In the genomic region with DNA sequence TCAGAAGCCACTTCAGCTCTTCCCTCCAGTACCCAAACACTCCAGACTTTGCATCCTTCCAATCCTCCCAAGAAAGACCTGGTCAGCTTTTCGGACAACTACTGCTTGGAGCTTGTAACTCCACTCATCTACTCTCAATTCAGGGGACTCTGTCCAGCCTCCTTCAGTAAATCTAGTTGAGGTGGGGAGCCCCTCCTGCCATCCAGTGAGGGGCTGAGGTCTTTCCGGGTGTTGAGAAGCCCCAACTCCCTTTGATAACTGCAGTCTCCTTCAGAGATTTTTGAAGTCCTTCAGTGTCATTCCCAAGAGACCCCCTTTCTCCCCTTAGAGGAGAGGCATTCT, we compare ENCODE assay signal across 9 mouse cellular contexts. TPM values are rescaled to one million over a fixed set of nuclear protein-coding genes. Genes with fewer than 3 reads are reported as not detected.
DNase-seq lines count a peak whose midpoint lies in the region; ATAC-seq and TF ChIP-seq lines count a peak whose summit lies in the region.
"Had no signal": no experiment of that assay in that cellular context is flagged by ENCODE, and none has a peak within 500 bp of the region (broad histone marks: within the 10 kb centered on the region; RNA-seq: fewer than 3 reads in every experiment).

No protein-coding gene starts in this region.

- H3K9ac ChIP-seq in kidney, embryonic 14.5 days (ENCODE audit: low read depth, low read length): peak overlapping the region; percentile 79
- peak overlapping the region; percentile 49 for H3K9ac ChIP-seq in embryonic facial prominence, embryonic 11.5 days (replicated peaks; ENCODE audit: low read length)
- H3K9ac ChIP-seq in intestine, embryonic 15.5 days: peak overlapping the region; percentile 75

- no peaks in the 10 kb centered on the region for H3K9me3 ChIP-seq in kidney, embryonic 14.5 days (ENCODE audit: control insufficient read depth, low read length)
- no peaks in the 10 kb centered on the region for H3K9me3 ChIP-seq in embryonic facial prominence, embryonic 11.5 days (replicated peaks; ENCODE audit: control insufficient read depth, low read length)
- no peaks in the 10 kb centered on the region for H3K9me3 ChIP-seq in intestine, embryonic 15.5 days

- H3K27me3 ChIP-seq in kidney, embryonic 14.5 days (ENCODE audit: control insufficient read depth, insufficient read depth, low read length): no peaks in the 10 kb centered on the region
- H3K27me3 ChIP-seq in embryonic facial prominence, embryonic 11.5 days (ENCODE audit: control insufficient read depth, insufficient read depth, low read length): no peaks in the 10 kb centered on the region
- H3K27me3 ChIP-seq in intestine, embryonic 15.5 days (replicated peaks): no peaks in the 10 kb centered on the region
- no peaks in the 10 kb centered on the region for H3K27me3 ChIP-seq in myocyte (ENCODE audit: control insufficient read depth, insufficient read depth, insufficient read length)

- H3K4me2 ChIP-seq in kidney, embryonic 14.5 days (replicated peaks; ENCODE audit: low read depth, low read length): peak overlapping the region; percentile 63
- peak overlapping the region; percentile 44 for H3K4me2 ChIP-seq in embryonic facial prominence, embryonic 11.5 days (ENCODE audit: low read depth, low read length)
- peak overlapping the region; percentile 77 for H3K4me2 ChIP-seq in intestine, embryonic 15.5 days (replicated peaks)
- peak overlapping the region; percentile 86 for H3K4me2 ChIP-seq in myocyte (ENCODE audit: low read depth)

- peak overlapping the region; percentile 70 for H3ac ChIP-seq in myocyte (ENCODE audit: control insufficient read depth, insufficient read length)

- 15% methylated on average over 2 of the region's 2 CpGs for WGBS in kidney, embryonic 14.5 days
- WGBS in embryonic facial prominence, embryonic 11.5 days: 15% methylated on average over 2 of the region's 2 CpGs
- WGBS in intestine, embryonic 15.5 days: 15% methylated on average over 2 of the region's 2 CpGs

- peaks cover 3% of the 10 kb centered on the region for H3K79me2 ChIP-seq in myocyte (ENCODE audit: control insufficient read depth, insufficient read depth)

- TF ChIP-seq POLR2A in myocyte (IDR thresholded peaks at IDR 0.05; ENCODE audit: insufficient read length, low read depth): no peak

- peaks cover 7% of the 10 kb centered on the region for H3K4me1 ChIP-seq in kidney, embryonic 14.5 days (ENCODE audit: control insufficient read depth, insufficient read depth, low read length)
- no peaks in the 10 kb centered on the region for H3K4me1 ChIP-seq in embryonic facial prominence, embryonic 11.5 days (ENCODE audit: control insufficient read depth, insufficient read depth, low read length)
- 0 out of 2 replicates have a peak, but pooled peaks cover 3% of the 10 kb centered on the region for H3K4me1 ChIP-seq in intestine, embryonic 15.5 days (replicated peaks)

- peak; percentile 18; the same call in 1 of the 2 replicates for ATAC-seq in kidney, embryonic 14.5 days (ENCODE audit: low FRiP score, low TSS enrichment)
- no peak for ATAC-seq in embryonic facial prominence, embryonic 11.5 days (replicated peaks; ENCODE audit: insufficient number of reproducible peaks, low FRiP score, low TSS enrichment, low read depth)
- ATAC-seq in intestine, embryonic 15.5 days: no peak
- ATAC-seq in granulocyte monocyte progenitor cell, adult 5-6 weeks (replicated peaks; ENCODE audit: poor library complexity, severe bottlenecking): no peak

- no peak for DNase-seq in kidney, adult 9 months
- DNase-seq in embryonic facial prominence, embryonic 11.5 days (ENCODE audit: low spot score): no peak
- no peak for DNase-seq in cerebellum, adult 18-20 months
- DNase-seq in right cerebral cortex, adult 18-20 months: no peak
- DNase-seq: gastrocnemius, postnatal 25 days had no signal

- H3K36me3 ChIP-seq in kidney, embryonic 14.5 days (ENCODE audit: control insufficient read depth, insufficient read depth, low read length): no peaks in the 10 kb centered on the region; the same call in 1 of the 2 replicates
- no peaks in the 10 kb centered on the region for H3K36me3 ChIP-seq in embryonic facial prominence, embryonic 11.5 days (replicated peaks; ENCODE audit: control insufficient read depth, insufficient read depth, low read depth, low read length)
- H3K36me3 ChIP-seq in intestine, embryonic 15.5 days: no peaks in the 10 kb centered on the region
- H3K36me3 ChIP-seq in myocyte (ENCODE audit: control insufficient read depth, insufficient read depth): no peaks in the 10 kb centered on the region

- peak overlapping the region; percentile 93 for H3K4me3 ChIP-seq in kidney, embryonic 14.5 days (ENCODE audit: low read length)
- H3K4me3 ChIP-seq in embryonic facial prominence, embryonic 11.5 days (ENCODE audit: low read depth, low read length): peak overlapping the region; percentile 56
- H3K4me3 ChIP-seq in intestine, embryonic 15.5 days (replicated peaks): peak overlapping the region; percentile 83
- peak overlapping the region; percentile 44 for H3K4me3 ChIP-seq in myocyte

- peak overlapping the region; percentile 76 for H3K27ac ChIP-seq in kidney, embryonic 14.5 days (ENCODE audit: low read depth, low read length)
- H3K27ac ChIP-seq in embryonic facial prominence, embryonic 11.5 days (replicated peaks; ENCODE audit: low read depth, low read length): no peak overlapping the region
- H3K27ac ChIP-seq in intestine, embryonic 15.5 days: peak overlapping the region; percentile 82

TF ChIP-seq in myocyte, 11 proteins besides CTCF, POLR2A, EP300 and RAD21:
- TF ChIP-seq USF1 (IDR thresholded peaks at IDR 0.05; ENCODE audit: low read depth) (no peak), MYOD1 (IDR thresholded peaks at IDR 0.05; ENCODE audit: control insufficient read depth in 1 of 3, insufficient read length in 2 of 3, low read depth in 2 of 3) (no peak), MYOG (IDR thresholded peaks at IDR 0.05; ENCODE audit: control insufficient read depth in 1 of 3, insufficient read depth in 1 of 3, insufficient read length in 2 of 3, low read depth in 2 of 3) (no peak), MAX (IDR thresholded peaks at IDR 0.05; ENCODE audit: low read depth) (no peak), TCF12 (IDR thresholded peaks at IDR 0.05; ENCODE audit: insufficient read depth, poor library complexity, severe bottlenecking) (no peak), TCF3 (IDR thresholded peaks at IDR 0.05; ENCODE audit: insufficient read length, low read depth) (no peak), CEBPB (IDR thresholded peaks at IDR 0.05; ENCODE audit: insufficient read depth, poor library complexity, severe bottlenecking) (no peak), E2F4 (IDR thresholded peaks at IDR 0.05; ENCODE audit: insufficient read depth) (no peak), POLR2AphosphoS2 (IDR thresholded peaks at IDR 0.05; ENCODE audit: insufficient read length, low read depth) (no peak), REST (IDR thresholded peaks at IDR 0.05; ENCODE audit: insufficient read depth, insufficient read length) (no peak), SRF (IDR thresholded peaks at IDR 0.05; ENCODE audit: control insufficient read depth, insufficient read length, low read depth) (no peak)

RNA-seq across cellular contexts. Expression of gene Spata6, which starts 0.8 kb away (rescaled TPM):
- polyA plus RNA-seq in kidney, embryonic 14.5 days (2014; fragmentation: Nextera tagmentation; extraction: Ambion mirVana): 29.0 and 29.4 TPM in 2 replicates
- 30.6 and 32.2 TPM in 2 replicates for polyA plus RNA-seq in embryonic facial prominence, embryonic 11.5 days (2014; fragmentation: Nextera tagmentation; extraction: Ambion mirVana)
- polyA plus RNA-seq in intestine, embryonic 15.5 days (2015; fragmentation: Nextera tagmentation; extraction: Ambion mirVana): 16.5 and 16.8 TPM in 2 replicates
- 12.9 TPM for polyA plus RNA-seq in myocyte (2012; fragmentation: generic; extraction: Trizol)
- 16.3 and 18.9 TPM in 2 replicates for total RNA-seq in granulocyte monocyte progenitor cell, adult 5-6 weeks (2014; fragmentation: Nextera tagmentation)
- 11.9 and 13.0 TPM in 2 replicates for total RNA-seq in granulocyte monocyte progenitor cell, adult 5-6 weeks (2017)
